Mouse (Mus musculus) forebrain, embryonic 11.5 days (tissue): ENCODE measurements around the gene Cblb. TPM values are rescaled to one million over a fixed set of nuclear protein-coding genes. Genes with fewer than 3 reads are reported as not detected.
A peak's percentile ranks its signal among the peaks of the same experiment; 100 is the strongest.

Source experiments
- ATAC-seq: fragments of 200-750 bp; cut with Nextera tagmentation; replicated peaks from 2 replicates; pipeline ENCODE4 v1.8.0; 2017; ENCODE audit warnings: moderate TSS enrichment; ENCODE audit not compliant: low FRiP score
- DNase-seq: peaks from one replicate; pipeline ENCODE4 v3.0.0-alpha.2; 2017; ENCODE audit warnings: low spot score
- H3K27ac ChIP-seq: fragments of 300-500 bp; sonication (generic); 2 replicates; pipeline ENCODE4 v1.5.1; 2014; ENCODE audit warnings: low read depth, low read length
- H3K27me3 ChIP-seq: fragments of 300-500 bp; sonication (generic); 2 replicates; pipeline ENCODE4 v1.6.1; 2014; ENCODE audit warnings: mild to moderate bottlenecking, low read length, mixed read lengths; ENCODE audit not compliant: control insufficient read depth, insufficient read depth
- H3K36me3 ChIP-seq: fragments of 300-500 bp; sonication (generic); 2 replicates; pipeline ENCODE4 v1.6.1; 2014; ENCODE audit warnings: mild to moderate bottlenecking, low read length, moderate library complexity, mixed read lengths; ENCODE audit not compliant: control insufficient read depth, insufficient read depth
- H3K4me1 ChIP-seq: fragments of 300-500 bp; sonication (generic); replicated peaks from 2 replicates; pipeline ENCODE4 v1.6.1; 2014; ENCODE audit warnings: low read length, mixed read lengths; ENCODE audit not compliant: control insufficient read depth, insufficient read depth
- H3K4me2 ChIP-seq: fragments of 300-500 bp; sonication (generic); 2 replicates; pipeline ENCODE4 v1.6.1; 2014; ENCODE audit warnings: low read depth, mild to moderate bottlenecking, low read length, moderate library complexity, mixed read lengths; ENCODE audit not compliant: severe bottlenecking
- H3K4me3 ChIP-seq: fragments of 300-500 bp; sonication (generic); 2 replicates; pipeline ENCODE4 v1.5.1; 2014; ENCODE audit warnings: low read depth, low read length
- H3K9ac ChIP-seq: fragments of 300-500 bp; sonication (generic); 2 replicates; pipeline ENCODE4 v1.6.1; 2014; ENCODE audit warnings: low read length
- H3K9me3 ChIP-seq: fragments of 300-500 bp; sonication (generic); 2 replicates; pipeline ENCODE4 v1.6.1; 2016; ENCODE audit warnings: low read length, mixed read lengths; ENCODE audit not compliant: control insufficient read depth
- WGBS: fragments of 180-500 bp; shearing (Covaris S2); extraction: QIAGEN DNeasy Blood & Tissue Kit; methylation state at CpG from one replicate; pipeline ENCODE4 v1.1.7; 2014; 5-methylcytosine and 5-hydroxymethylcytosine counted together
- polyA plus RNA-seq: library from polyadenylated mRNA; unstranded; fragments of >200 nt; fragmentation: Nextera tagmentation; extraction: Ambion mirVana; gene quantifications from 2 replicates; pipeline ENCODE4 v1.2.1, GENCODE M21; 2014

The Cblb gene
- polyA plus RNA-seq, 1 experiment from 2014 or later, result 42.9 TPM

GRCm38 (mm10) chr16:52186731-52187130, 155.7 kb downstream of the Cblb start:
- H3K36me3 ChIP-seq, result peaks cover 2% of the 10 kb centered on the region; the same call in 1 of the 2 replicates
- DNase-seq (no peak), ATAC-seq (no peak)
- H3K4me2 ChIP-seq, result no peak overlapping the region
- no peak overlapping the region for H3K4me3 ChIP-seq
- H3K27me3 ChIP-seq, result no peaks in the 10 kb centered on the region
- no peak overlapping the region for H3K27ac ChIP-seq
- H3K9ac ChIP-seq, result no peak overlapping the region
- 85% methylated on average over 10 of the region's 10 CpGs for WGBS
- H3K4me1 ChIP-seq, result no peaks in the 10 kb centered on the region
- no peaks in the 10 kb centered on the region for H3K9me3 ChIP-seq

- DNase-seq (no peak), ATAC-seq (0 out of 2 replicates have a peak, but pooled peaks have one; percentile 7)
- Histone ChIP-seq H3K4me2 (no peak overlapping the region), H3K27ac (no peak overlapping the region), H3K4me3 (no peak overlapping the region), H3K4me1 (no peaks in the 10 kb centered on the region), H3K9ac (no peak overlapping the region), H3K9me3 (no peaks in the 10 kb centered on the region), H3K27me3 (no peaks in the 10 kb centered on the region), H3K36me3 (peaks cover 1% of the 10 kb centered on the region; the same call in 1 of the 2 replicates)
- 67% methylated on average over 1 of the region's 2 CpGs for WGBS
Measured at GRCm38 (mm10) chr16:52189103-52189502, 158.1 kb downstream of the Cblb start.

DNA sequence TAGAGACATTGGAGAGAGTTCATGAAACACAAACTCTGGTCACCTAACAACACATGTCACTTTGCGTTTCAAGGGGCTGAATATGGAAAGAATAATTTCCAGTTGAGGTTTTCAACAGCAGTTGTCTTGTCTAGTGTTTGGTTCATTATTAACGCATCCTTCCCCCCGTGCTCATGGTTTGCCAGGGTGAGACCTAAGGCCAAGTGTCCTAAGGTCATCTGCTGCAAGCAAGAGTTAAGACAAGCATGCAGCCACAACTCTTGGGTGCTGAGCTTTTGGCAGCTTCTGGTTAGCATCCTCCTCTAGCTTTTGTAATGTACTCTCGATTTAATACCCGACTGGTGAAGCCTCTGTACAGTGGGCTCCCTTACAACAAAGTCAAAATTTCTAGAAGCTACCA, 159.7 kb downstream of the Cblb start:
- 89% methylated on average over 5 of the region's 5 CpGs for WGBS
- ATAC-seq, result no peak
- no peaks in the 10 kb centered on the region for H3K9me3 ChIP-seq

GRCm38 (mm10) chr16:52194040-52194439, 163.0 kb downstream of the Cblb start:
- WGBS, result 90% methylated on average over 5 of the region's 5 CpGs
- H3K9ac ChIP-seq, result no peak overlapping the region

More for the DNA sequence above, 159.7 kb downstream of the Cblb start:
- Histone ChIP-seq H3K4me1 (no peaks in the 10 kb centered on the region), H3K4me2 (no peak overlapping the region), H3K27ac (no peak overlapping the region), H3K36me3 (peaks cover 3% of the 10 kb centered on the region; the same call in 1 of the 2 replicates), H3K4me3 (no peak overlapping the region), H3K27me3 (no peaks in the 10 kb centered on the region), H3K9ac (no peak overlapping the region)
- DNase-seq, result no peak

DNA sequence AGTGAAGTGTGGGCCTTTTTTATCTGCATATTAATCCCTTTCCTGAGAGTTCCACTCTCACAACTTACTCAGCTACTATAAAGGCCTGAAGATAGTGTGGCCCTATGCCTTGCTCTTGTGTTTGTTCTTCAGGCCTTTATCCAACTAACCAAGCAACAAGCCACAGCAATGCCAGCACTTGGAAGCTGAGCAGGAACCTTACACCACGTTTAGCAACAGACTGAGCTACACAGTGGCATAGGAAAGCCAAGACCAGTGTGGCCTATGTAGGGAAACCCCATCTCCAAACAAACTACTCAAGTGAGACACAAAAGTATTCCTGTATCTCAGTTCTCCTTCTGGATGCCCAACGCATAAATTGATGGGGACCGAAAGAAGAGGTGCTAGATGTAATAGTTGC, 163.8 kb downstream of the Cblb start:
- Histone ChIP-seq H3K27me3 (no peaks in the 10 kb centered on the region), H3K4me2 (no peak overlapping the region), H3K36me3 (peaks cover 5% of the 10 kb centered on the region; the same call in 1 of the 2 replicates), H3K4me3 (no peak overlapping the region), H3K9me3 (no peaks in the 10 kb centered on the region), H3K4me1 (no peaks in the 10 kb centered on the region), H3K9ac (no peak overlapping the region), H3K27ac (no peak overlapping the region)
- ATAC-seq, result no peak
- 93% methylated on average over 3 of the region's 3 CpGs for WGBS
- DNase-seq, result no peak

More at GRCm38 (mm10) chr16:52194040-52194439, 163.0 kb downstream of the Cblb start:
- Histone ChIP-seq H3K4me3 (no peak overlapping the region), H3K27me3 (no peaks in the 10 kb centered on the region), H3K4me2 (no peak overlapping the region), H3K27ac (no peak overlapping the region), H3K36me3 (peaks cover 5% of the 10 kb centered on the region; the same call in 1 of the 2 replicates), H3K4me1 (no peaks in the 10 kb centered on the region), H3K9me3 (no peaks in the 10 kb centered on the region)
- ATAC-seq (no peak), DNase-seq (no peak)

DNA sequence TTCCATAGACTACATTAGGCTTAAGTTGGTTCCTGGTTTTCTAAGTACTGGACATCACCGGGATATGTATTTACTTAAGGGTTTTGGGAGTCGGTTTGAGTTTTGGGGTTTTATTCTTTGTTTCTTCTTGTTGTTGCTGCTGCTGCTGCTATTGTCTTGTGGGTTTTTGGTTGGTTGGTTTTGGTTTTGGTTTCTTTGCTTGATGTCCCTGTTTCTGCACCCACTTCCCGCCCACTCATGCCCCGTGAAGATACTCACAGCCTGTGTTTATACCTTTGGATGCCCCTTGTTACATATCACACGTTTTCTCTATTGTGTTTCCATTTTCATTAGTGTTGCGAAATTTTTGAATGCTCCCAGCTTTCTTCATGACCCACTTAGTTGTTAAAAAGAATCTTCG, 169.1 kb downstream of the Cblb start:
- WGBS, result 91% methylated on average over 7 of the region's 7 CpGs
- H3K4me1 ChIP-seq, result no peaks in the 10 kb centered on the region
- DNase-seq, result no peak
- no peak overlapping the region for H3K4me2 ChIP-seq
- no peak overlapping the region for H3K4me3 ChIP-seq
- H3K36me3 ChIP-seq, result peaks cover 6% of the 10 kb centered on the region; the same call in 1 of the 2 replicates
- no peak overlapping the region for H3K27ac ChIP-seq
- no peak overlapping the region for H3K9ac ChIP-seq
- H3K9me3 ChIP-seq, result no peaks in the 10 kb centered on the region
- H3K27me3 ChIP-seq, result no peaks in the 10 kb centered on the region
- no peak for ATAC-seq

GRCm38 (mm10) chr16:52210844-52211606, 180.0 kb downstream of the Cblb start:
- H3K4me2 ChIP-seq, result no peak overlapping the region
- WGBS, result 82% methylated on average over 8 of the region's 8 CpGs
- H3K4me1 ChIP-seq, result no peaks in the 10 kb centered on the region
- ATAC-seq (0 out of 2 replicates have a peak, but pooled peaks have one; percentile 33), DNase-seq (no peak)
- H3K9ac ChIP-seq, result no peak overlapping the region
- no peaks in the 10 kb centered on the region for H3K27me3 ChIP-seq
- H3K27ac ChIP-seq, result no peak overlapping the region
- H3K36me3 ChIP-seq, result no peaks in the 10 kb centered on the region; the same call in 1 of the 2 replicates
- no peak overlapping the region for H3K4me3 ChIP-seq
- no peaks in the 10 kb centered on the region for H3K9me3 ChIP-seq

GRCm38 (mm10) chr16:52219069-52219468, 188.0 kb downstream of the Cblb start:
- no peaks in the 10 kb centered on the region for H3K36me3 ChIP-seq
- 23% methylated on average over 2 of the region's 2 CpGs for WGBS
- H3K27ac ChIP-seq, result no peak overlapping the region
- DNase-seq (peak; percentile 57), ATAC-seq (no peak)
- no peak overlapping the region for H3K9ac ChIP-seq
- H3K4me2 ChIP-seq, result no peak overlapping the region
- H3K9me3 ChIP-seq, result no peaks in the 10 kb centered on the region
- H3K27me3 ChIP-seq, result no peaks in the 10 kb centered on the region
- H3K4me3 ChIP-seq, result no peak overlapping the region
- H3K4me1 ChIP-seq, result no peaks in the 10 kb centered on the region

DNA sequence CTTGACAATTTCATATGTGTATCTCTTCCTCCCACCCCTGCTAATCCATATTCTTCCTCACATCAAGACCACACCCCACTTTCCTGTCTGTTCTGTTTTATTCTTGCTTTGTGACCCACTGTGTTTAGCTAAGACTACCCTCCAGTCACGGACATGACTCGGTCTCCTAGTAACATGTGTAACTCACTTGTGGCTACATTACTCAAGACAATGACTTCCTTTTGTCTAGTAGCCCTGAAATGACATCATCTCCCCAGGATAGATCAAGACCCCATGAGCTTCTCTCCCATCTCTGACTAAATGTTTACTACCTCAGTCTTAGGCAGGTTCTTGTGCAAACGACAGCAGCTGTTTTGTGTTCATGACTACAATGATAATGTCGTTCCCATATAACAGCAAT, 191.9 kb downstream of the Cblb start:
- WGBS, result 87% methylated on average over 4 of the region's 4 CpGs

More for the DNA sequence above, 191.9 kb downstream of the Cblb start:
- ATAC-seq (no peak), DNase-seq (no peak)
- Histone ChIP-seq H3K36me3 (no peaks in the 10 kb centered on the region), H3K27me3 (no peaks in the 10 kb centered on the region), H3K4me2 (no peak overlapping the region), H3K9ac (no peak overlapping the region), H3K4me1 (no peaks in the 10 kb centered on the region), H3K27ac (no peak overlapping the region), H3K4me3 (no peak overlapping the region), H3K9me3 (no peaks in the 10 kb centered on the region)
